Mouse (Mus musculus) bone marrow macrophage, adult 2 months (primary cell): ENCODE results near the gene Actr6. TPM values are rescaled to one million over a fixed set of nuclear protein-coding genes. Genes with fewer than 3 reads are reported as not detected.

ENCODE experiments used
- H3K27ac ChIP-seq: 2 replicates; pipeline ENCODE4 v1.5.1; 2012; ENCODE audit warnings: low read depth, low read length; ENCODE audit not compliant: insufficient read depth
- H3K4me1 ChIP-seq: 2 replicates; pipeline ENCODE4 v1.6.1; 2012; ENCODE audit warnings: low read length; ENCODE audit not compliant: control insufficient read depth, insufficient read depth
- H3K4me3 ChIP-seq: 2 replicates; pipeline ENCODE4 v1.5.1; 2012; ENCODE audit warnings: mild to moderate bottlenecking, low read length, moderate library complexity; ENCODE audit not compliant: insufficient read depth
- CTCF ChIP-seq: IDR thresholded peaks from 2 replicates; pipeline ENCODE4 v1.5.1; 2012; ENCODE audit warnings: low read depth, mild to moderate bottlenecking, low read length, moderate library complexity
- POLR2A ChIP-seq: IDR thresholded peaks from 2 replicates; pipeline ENCODE4 v1.6.1; 2012; ENCODE audit warnings: mild to moderate bottlenecking, low read depth, low read length, borderline replicate concordance
- polyA plus RNA-seq: library from polyadenylated mRNA; stranded (reverse); fragments of >200 nt; gene quantifications from 2 replicates; pipeline ENCODE4 v1.2.4, GENCODE M21; 2012; ENCODE audit not compliant: missing spikeins, insufficient read depth, insufficient read length

Gene Actr6
- polyA plus RNA-seq = 17.0 and 18.6 TPM in 2 replicates

- peak within 1 kb of the TSS; percentile 96 for H3K4me3 ChIP-seq
- peak within 1 kb of the TSS; percentile 62 for H3K27ac ChIP-seq
- TF ChIP-seq CTCF = no peak
- TF ChIP-seq POLR2A = peak; percentile 57; the same call in 1 of the 2 replicates
- H3K4me1 ChIP-seq = peaks cover 5% of the 10 kb centered on the region; the same call in 1 of the 2 replicates
Observed at GRCm38 (mm10) chr10:89732001-89732794, at the start of gene Actr6. Actr6 (minus strand) TSS chr10:89732295.

GRCm38 (mm10) chr10:89776029-89776428 is 43.9 kb upstream of the Actr6 start:
- peaks cover 16% of the 10 kb centered on the region for H3K4me1 ChIP-seq
- no peak overlapping the region for H3K4me3 ChIP-seq
- TF ChIP-seq POLR2A (no peak), CTCF (no peak)
- no peak overlapping the region for H3K27ac ChIP-seq

- H3K27ac ChIP-seq = peak overlapping the region; percentile 39
- TF ChIP-seq POLR2A (no peak), CTCF (no peak)
- no peak overlapping the region for H3K4me3 ChIP-seq
- peaks cover 42% of the 10 kb centered on the region for H3K4me1 ChIP-seq
Observed at GRCm38 (mm10) chr10:89771894-89772293, 39.8 kb upstream of the Actr6 start.

GRCm38 (mm10) chr10:89769096-89769495 is 37.0 kb upstream of the Actr6 start:
- H3K4me1 ChIP-seq = peaks cover 60% of the 10 kb centered on the region
- H3K4me3 ChIP-seq = no peak overlapping the region
- TF ChIP-seq POLR2A = no peak
- H3K27ac ChIP-seq = no peak overlapping the region

- Histone ChIP-seq H3K4me3 (no peak overlapping the region), H3K27ac (no peak overlapping the region), H3K4me1 (peaks cover 65% of the 10 kb centered on the region)
- no peak for TF ChIP-seq POLR2A
- no peak for TF ChIP-seq CTCF
Observed at GRCm38 (mm10) chr10:89768352-89769020, 36.4 kb upstream of the Actr6 start.

- H3K4me3 ChIP-seq = no peak overlapping the region
- peak overlapping the region; percentile 71 for H3K27ac ChIP-seq
- peaks cover 58% of the 10 kb centered on the region for H3K4me1 ChIP-seq
- TF ChIP-seq CTCF = no peak
Observed at GRCm38 (mm10) chr10:89765790-89766714, 34.0 kb upstream of the Actr6 start.

- H3K4me1 ChIP-seq = peaks cover 47% of the 10 kb centered on the region
- peak overlapping the region; percentile 83 for H3K27ac ChIP-seq
- no peak overlapping the region for H3K4me3 ChIP-seq
- no peak for TF ChIP-seq POLR2A
- no peak for TF ChIP-seq CTCF
Observed at GRCm38 (mm10) chr10:89764457-89765121, 32.5 kb upstream of the Actr6 start.

- Histone ChIP-seq H3K4me1 (peaks cover 21% of the 10 kb centered on the region), H3K4me3 (no peak overlapping the region), H3K27ac (no peak overlapping the region)
- TF ChIP-seq POLR2A (no peak), CTCF (no peak)
Observed at GRCm38 (mm10) chr10:89760772-89761171, 28.7 kb upstream of the Actr6 start.

- Histone ChIP-seq H3K4me1 (peaks cover 3% of the 10 kb centered on the region; the same call in 1 of the 2 replicates), H3K27ac (no peak overlapping the region), H3K4me3 (no peak overlapping the region)
- TF ChIP-seq POLR2A = no peak
Observed at GRCm38 (mm10) chr10:89755231-89755630, 23.1 kb upstream of the Actr6 start.

- peaks cover 16% of the 10 kb centered on the region for H3K4me1 ChIP-seq
- H3K4me3 ChIP-seq = no peak overlapping the region
- H3K27ac ChIP-seq = no peak overlapping the region
- TF ChIP-seq POLR2A (no peak), CTCF (no peak)
Observed at GRCm38 (mm10) chr10:89751069-89751468, 19.0 kb upstream of the Actr6 start.
